Mouse (Mus musculus): ENCODE data around the gene Hmgcs1. TPM values are rescaled to one million over a fixed set of nuclear protein-coding genes. Genes with fewer than 3 reads are reported as not detected.

Gene Hmgcs1
- polyA plus RNA-seq, 1 experiment from 2014 or later = 99.0 TPM

GRCm38 (mm10) chr13:119729406-119729805, 39.2 kb downstream of the Hmgcs1 start:
- Histone ChIP-seq H3K36me3 (ENCODE audit: control insufficient read depth, insufficient read depth, low read length) (no peaks in the 10 kb centered on the region), H3K27me3 (ENCODE audit: control insufficient read depth, insufficient read depth, low read depth, low read length) (no peaks in the 10 kb centered on the region), H3K27ac (ENCODE audit: low read length) (no peak overlapping the region), H3K4me3 (ENCODE audit: low read length) (no peak overlapping the region), H3K9me3 (ENCODE audit: control insufficient read depth, low read length) (no peaks in the 10 kb centered on the region), H3K4me2 (ENCODE audit: low read depth, low read length) (no peak overlapping the region), H3K9ac (ENCODE audit: low read length) (no peak overlapping the region), H3K4me1 (replicated peaks; ENCODE audit: control insufficient read depth, insufficient read depth, low read length) (no peaks in the 10 kb centered on the region)
- no peak for ATAC-seq (ENCODE audit: low read depth)
- 82% methylated on average over 7 of the region's 7 CpGs for WGBS

GRCm38 (mm10) chr13:119731448-119731847, 41.3 kb downstream of the Hmgcs1 start:
- H3K27me3 ChIP-seq (ENCODE audit: control insufficient read depth, insufficient read depth, low read depth, low read length) = no peaks in the 10 kb centered on the region
- no peak overlapping the region for H3K27ac ChIP-seq (ENCODE audit: low read length)
- no peaks in the 10 kb centered on the region for H3K4me1 ChIP-seq (replicated peaks; ENCODE audit: control insufficient read depth, insufficient read depth, low read length)
- H3K9me3 ChIP-seq (ENCODE audit: control insufficient read depth, low read length) = no peaks in the 10 kb centered on the region
- no peak for ATAC-seq (ENCODE audit: low read depth)
- no peaks in the 10 kb centered on the region for H3K36me3 ChIP-seq (ENCODE audit: control insufficient read depth, insufficient read depth, low read length)
- no peak overlapping the region for H3K4me2 ChIP-seq (ENCODE audit: low read depth, low read length)
- no peak overlapping the region for H3K4me3 ChIP-seq (ENCODE audit: low read length)
- no peak overlapping the region for H3K9ac ChIP-seq (ENCODE audit: low read length)
- whole genome bisulfite sequencing = 66% methylated on average over 6 of the region's 6 CpGs

GRCm38 (mm10) chr13:119741390-119742237, 51.4 kb downstream of the Hmgcs1 start:
- H3K4me2 ChIP-seq (ENCODE audit: low read depth, low read length) = peak overlapping the region; percentile 52
- ATAC-seq (ENCODE audit: low read depth) = no peak

GRCm38 (mm10) chr13:119742711-119743415, 52.7 kb downstream of the Hmgcs1 start:
- Histone ChIP-seq H3K9me3 (ENCODE audit: control insufficient read depth, low read length) (no peaks in the 10 kb centered on the region), H3K4me1 (replicated peaks; ENCODE audit: control insufficient read depth, insufficient read depth, low read length) (peaks cover 2% of the 10 kb centered on the region; the same call in 1 of the 2 replicates), H3K27me3 (ENCODE audit: control insufficient read depth, insufficient read depth, low read depth, low read length) (no peaks in the 10 kb centered on the region), H3K4me2 (ENCODE audit: low read depth, low read length) (no peak overlapping the region), H3K4me3 (ENCODE audit: low read length) (no peak overlapping the region), H3K36me3 (ENCODE audit: control insufficient read depth, insufficient read depth, low read length) (no peaks in the 10 kb centered on the region), H3K9ac (ENCODE audit: low read length) (no peak overlapping the region), H3K27ac (ENCODE audit: low read length) (no peak overlapping the region)
- no peak for ATAC-seq (ENCODE audit: low read depth)
- WGBS = 81% methylated on average over 6 of the region's 6 CpGs

More at GRCm38 (mm10) chr13:119741390-119742237, 51.4 kb downstream of the Hmgcs1 start:
- Histone ChIP-seq H3K36me3 (ENCODE audit: control insufficient read depth, insufficient read depth, low read length) (no peaks in the 10 kb centered on the region), H3K27me3 (ENCODE audit: control insufficient read depth, insufficient read depth, low read depth, low read length) (no peaks in the 10 kb centered on the region), H3K9me3 (ENCODE audit: control insufficient read depth, low read length) (no peaks in the 10 kb centered on the region), H3K4me1 (replicated peaks; ENCODE audit: control insufficient read depth, insufficient read depth, low read length) (peaks cover 2% of the 10 kb centered on the region; the same call in 1 of the 2 replicates), H3K27ac (ENCODE audit: low read length) (no peak overlapping the region), H3K9ac (ENCODE audit: low read length) (peak overlapping the region; percentile 36; the same call in 1 of the 2 replicates), H3K4me3 (ENCODE audit: low read length) (peak overlapping the region; percentile 27)
- WGBS = 9% methylated on average over 19 of the region's 19 CpGs

- Histone ChIP-seq H3K4me2 (ENCODE audit: low read depth, low read length) (no peak overlapping the region), H3K9me3 (ENCODE audit: control insufficient read depth, low read length) (no peaks in the 10 kb centered on the region), H3K9ac (ENCODE audit: low read length) (no peak overlapping the region), H3K4me1 (replicated peaks; ENCODE audit: control insufficient read depth, insufficient read depth, low read length) (peaks cover 2% of the 10 kb centered on the region; the same call in 1 of the 2 replicates), H3K27me3 (ENCODE audit: control insufficient read depth, insufficient read depth, low read depth, low read length) (no peaks in the 10 kb centered on the region), H3K27ac (ENCODE audit: low read length) (no peak overlapping the region), H3K4me3 (ENCODE audit: low read length) (no peak overlapping the region), H3K36me3 (ENCODE audit: control insufficient read depth, insufficient read depth, low read length) (no peaks in the 10 kb centered on the region)
- WGBS = 76% methylated on average over 3 of the region's 3 CpGs
- ATAC-seq (ENCODE audit: low read depth) = no peak
These were observed 53.3 kb downstream of the Hmgcs1 start for GRCm38 (mm10) chr13:119743470-119743869.

GRCm38 (mm10) chr13:119746930-119747329, 56.8 kb downstream of the Hmgcs1 start:
- Histone ChIP-seq H3K9me3 (ENCODE audit: control insufficient read depth, low read length) (no peaks in the 10 kb centered on the region), H3K36me3 (ENCODE audit: control insufficient read depth, insufficient read depth, low read length) (no peaks in the 10 kb centered on the region), H3K27me3 (ENCODE audit: control insufficient read depth, insufficient read depth, low read depth, low read length) (no peaks in the 10 kb centered on the region), H3K9ac (ENCODE audit: low read length) (no peak overlapping the region), H3K4me2 (ENCODE audit: low read depth, low read length) (no peak overlapping the region), H3K27ac (ENCODE audit: low read length) (no peak overlapping the region), H3K4me3 (ENCODE audit: low read length) (no peak overlapping the region), H3K4me1 (replicated peaks; ENCODE audit: control insufficient read depth, insufficient read depth, low read length) (peaks cover 1% of the 10 kb centered on the region; the same call in 1 of the 2 replicates)
- WGBS = 81% methylated on average over 4 of the region's 4 CpGs
- no peak for ATAC-seq (ENCODE audit: low read depth)

GRCm38 (mm10) chr13:119753859-119754634, 63.9 kb downstream of the Hmgcs1 start:
- 60% methylated on average over 9 of the region's 9 CpGs for WGBS
- H3K4me1 ChIP-seq (replicated peaks; ENCODE audit: control insufficient read depth, insufficient read depth, low read length) = peaks cover 11% of the 10 kb centered on the region
- H3K36me3 ChIP-seq (ENCODE audit: control insufficient read depth, insufficient read depth, low read length) = no peaks in the 10 kb centered on the region
- H3K4me3 ChIP-seq (ENCODE audit: low read length) = no peak overlapping the region
- no peak overlapping the region for H3K4me2 ChIP-seq (ENCODE audit: low read depth, low read length)
- H3K9me3 ChIP-seq (ENCODE audit: control insufficient read depth, low read length) = no peaks in the 10 kb centered on the region
- no peak overlapping the region for H3K9ac ChIP-seq (ENCODE audit: low read length)
- no peaks in the 10 kb centered on the region for H3K27me3 ChIP-seq (ENCODE audit: control insufficient read depth, insufficient read depth, low read depth, low read length)
- ATAC-seq (ENCODE audit: low read depth) = no peak
- no peak overlapping the region for H3K27ac ChIP-seq (ENCODE audit: low read length)

GRCm38 (mm10) chr13:119754635-119755020, 64.4 kb downstream of the Hmgcs1 start:
- no peaks in the 10 kb centered on the region for H3K36me3 ChIP-seq (ENCODE audit: control insufficient read depth, insufficient read depth, low read length)
- H3K27ac ChIP-seq (ENCODE audit: low read length) = no peak overlapping the region
- ATAC-seq (ENCODE audit: low read depth) = no peak
- no peaks in the 10 kb centered on the region for H3K9me3 ChIP-seq (ENCODE audit: control insufficient read depth, low read length)
- H3K4me1 ChIP-seq (replicated peaks; ENCODE audit: control insufficient read depth, insufficient read depth, low read length) = peaks cover 11% of the 10 kb centered on the region
- no peaks in the 10 kb centered on the region for H3K27me3 ChIP-seq (ENCODE audit: control insufficient read depth, insufficient read depth, low read depth, low read length)
- WGBS = 22% methylated on average over 3 of the region's 3 CpGs
- no peak overlapping the region for H3K4me3 ChIP-seq (ENCODE audit: low read length)
- H3K4me2 ChIP-seq (ENCODE audit: low read depth, low read length) = peak overlapping the region; percentile 95; the same call in 1 of the 2 replicates
- no peak overlapping the region for H3K9ac ChIP-seq (ENCODE audit: low read length)
